Mouse (Mus musculus): ENCODE results near the gene Cd244a.
A peak's percentile ranks its signal among the peaks of the same experiment; 100 is the strongest.

Cd244a gene

DNA sequence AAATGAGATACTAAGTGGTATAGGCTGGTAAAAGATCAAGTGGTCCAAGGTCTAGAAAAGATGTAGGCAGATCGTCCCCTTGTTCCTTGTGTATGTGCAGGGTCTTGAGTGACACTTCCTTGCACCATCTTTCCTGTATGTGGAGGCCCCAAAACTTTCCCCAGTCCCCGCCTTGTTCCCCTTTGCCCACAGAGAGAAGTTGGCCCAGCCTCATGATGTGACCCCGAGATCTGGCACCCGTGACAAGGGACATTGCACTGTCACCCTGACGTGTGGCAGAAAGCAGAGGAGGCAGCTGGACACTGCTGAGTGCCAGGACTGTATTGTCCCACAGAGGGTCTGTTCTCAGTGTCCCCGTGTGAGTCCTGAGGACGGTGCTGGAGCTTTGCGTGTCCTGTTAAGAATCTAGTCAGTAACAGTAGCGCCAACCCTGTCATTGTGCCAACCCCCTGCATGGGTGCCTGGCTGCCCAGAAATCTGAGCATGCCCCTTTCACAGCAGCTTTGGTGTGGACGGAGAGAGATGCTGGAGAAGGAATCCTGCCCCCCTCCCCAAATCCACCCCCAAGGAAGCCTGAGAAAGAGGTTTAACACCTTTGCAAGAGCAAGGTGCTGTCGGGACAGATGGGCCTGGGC, 58.0 kb downstream of the Cd244a start:
- no peaks in the 10 kb centered on the region for H3K27me3 ChIP-seq (ENCODE audit: control insufficient read depth, insufficient read depth, low read length, poor library complexity, severe bottlenecking)
- DNase-seq (ENCODE audit: low read depth, low spot score), result peak; percentile 62

DNA sequence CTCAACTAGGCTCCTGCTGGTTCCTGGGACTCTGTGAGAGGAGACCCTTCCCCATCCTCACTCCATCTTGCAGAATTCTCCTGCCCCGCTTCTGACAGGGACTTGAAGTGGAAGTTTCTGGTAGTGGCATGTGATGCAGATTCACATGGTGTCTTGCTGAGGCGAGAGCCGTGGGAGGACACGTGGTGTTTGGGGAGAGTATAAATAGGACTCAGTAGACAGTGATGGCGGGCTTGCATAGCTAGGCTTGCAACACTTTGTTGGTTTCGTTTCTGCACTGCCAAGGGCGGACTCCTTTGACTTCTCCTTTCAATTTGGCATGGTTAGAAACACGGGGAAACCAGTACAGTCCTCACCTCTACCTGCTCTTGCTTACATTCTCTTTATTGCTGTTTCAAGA, 60.0 kb downstream of the Cd244a start:
- peak; percentile 90 for DNase-seq (ENCODE audit: low read depth, low spot score)
- no peaks in the 10 kb centered on the region for H3K27me3 ChIP-seq (ENCODE audit: control insufficient read depth, insufficient read depth, low read length, poor library complexity, severe bottlenecking)
- H3K36me3 ChIP-seq (ENCODE audit: control insufficient read depth, insufficient read depth, low read length, poor library complexity, severe bottlenecking), result no peaks in the 10 kb centered on the region

More for the DNA sequence above, 58.0 kb downstream of the Cd244a start:
- no peaks in the 10 kb centered on the region for H3K36me3 ChIP-seq (ENCODE audit: control insufficient read depth, insufficient read depth, low read length, poor library complexity, severe bottlenecking)

DNA sequence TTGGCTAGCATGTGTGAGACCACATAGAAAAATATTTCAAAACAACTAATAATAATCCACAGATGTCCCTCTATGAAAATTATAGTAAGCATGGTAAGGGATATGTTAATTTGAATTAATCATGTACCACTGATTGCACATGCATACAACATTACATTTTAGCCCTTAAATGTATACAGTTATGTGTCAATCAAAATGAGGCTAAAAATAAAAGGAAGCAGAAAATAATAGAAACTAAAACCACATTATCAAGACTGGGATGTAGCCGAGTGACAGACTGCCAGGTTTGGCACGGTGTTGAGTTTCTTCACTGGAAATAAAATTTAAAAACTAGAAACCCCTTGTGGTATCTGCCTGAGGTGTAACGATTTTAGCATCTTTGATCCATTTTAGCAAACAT, 60.7 kb downstream of the Cd244a start:
- DNase-seq (ENCODE audit: low read depth, low spot score), result no peak
- Histone ChIP-seq H3K27me3 (ENCODE audit: control insufficient read depth, insufficient read depth, low read length, poor library complexity, severe bottlenecking) (no peaks in the 10 kb centered on the region), H3K36me3 (ENCODE audit: control insufficient read depth, insufficient read depth, low read length, poor library complexity, severe bottlenecking) (no peaks in the 10 kb centered on the region)

DNA sequence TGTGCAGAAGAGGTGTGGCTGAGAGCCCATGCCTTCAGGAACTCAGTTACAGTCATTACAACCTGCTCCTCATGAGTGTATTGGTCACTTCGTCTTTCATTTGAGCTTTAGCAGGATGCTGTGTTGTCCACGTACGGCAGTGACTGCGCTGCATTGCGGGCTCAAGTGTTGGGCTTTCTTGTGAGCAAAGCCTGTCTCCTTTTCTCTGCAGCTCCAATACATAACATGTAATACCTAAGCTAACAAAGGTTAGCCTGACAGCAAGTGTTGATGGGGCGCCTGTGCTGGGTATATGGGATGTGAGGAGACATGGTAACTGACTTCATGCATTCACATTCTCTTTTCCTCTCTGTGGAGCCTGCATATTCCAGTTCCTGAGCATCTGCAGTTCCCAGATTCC, 61.1 kb downstream of the Cd244a start:
- H3K27me3 ChIP-seq (ENCODE audit: control insufficient read depth, insufficient read depth, low read length, poor library complexity, severe bottlenecking), result no peaks in the 10 kb centered on the region
- H3K36me3 ChIP-seq (ENCODE audit: control insufficient read depth, insufficient read depth, low read length, poor library complexity, severe bottlenecking), result no peaks in the 10 kb centered on the region
- no peak for DNase-seq (ENCODE audit: low read depth, low spot score)

DNA sequence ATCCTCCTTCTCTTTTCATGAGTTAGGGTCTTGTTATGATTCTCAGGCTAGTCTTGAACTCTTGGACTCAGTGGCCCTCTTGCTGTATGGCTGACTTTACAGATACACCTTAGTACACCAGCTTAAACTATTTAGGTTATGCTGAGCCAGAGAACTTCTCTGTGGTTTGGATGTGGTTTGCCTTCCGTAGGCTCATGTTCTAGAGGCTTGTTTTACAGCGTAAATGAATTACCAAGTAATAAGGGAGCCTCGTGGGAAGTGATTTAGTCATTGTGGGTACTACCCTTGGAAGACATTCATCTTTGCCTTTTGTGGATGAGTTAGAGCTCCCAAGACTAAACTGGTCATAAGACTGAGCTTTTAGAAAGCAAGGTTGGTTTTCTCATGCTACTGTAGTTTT, 68.8 kb downstream of the Cd244a start:
- no peaks in the 10 kb centered on the region for H3K27me3 ChIP-seq (ENCODE audit: control insufficient read depth, insufficient read depth, low read length, poor library complexity, severe bottlenecking)
- no peak for DNase-seq (ENCODE audit: low read depth, low spot score)
- no peaks in the 10 kb centered on the region for H3K36me3 ChIP-seq (ENCODE audit: control insufficient read depth, insufficient read depth, low read length, poor library complexity, severe bottlenecking)

DNA sequence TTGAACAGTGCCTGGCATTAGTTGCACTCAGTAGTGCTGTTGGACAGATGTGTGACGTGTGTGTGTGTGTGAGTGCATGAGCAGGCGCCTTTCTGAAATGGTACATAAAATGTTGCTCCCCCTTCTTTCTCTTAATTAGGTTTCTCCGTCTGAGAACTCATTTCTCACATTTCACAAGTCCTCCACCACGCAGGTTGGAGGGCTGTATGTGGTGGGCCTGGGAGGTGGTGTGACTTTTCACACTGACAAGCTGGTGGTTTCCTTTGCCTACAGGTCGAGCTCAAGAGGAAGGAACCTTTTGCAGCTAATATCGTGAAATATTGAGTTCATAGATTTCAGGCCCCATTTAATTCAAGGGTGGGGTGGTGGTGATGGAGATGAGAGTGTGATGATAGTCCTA, 70.2 kb downstream of the Cd244a start:
- DNase-seq (ENCODE audit: low read depth, low spot score), result no peak
- H3K36me3 ChIP-seq (ENCODE audit: control insufficient read depth, insufficient read depth, low read length, poor library complexity, severe bottlenecking), result no peaks in the 10 kb centered on the region
- H3K27me3 ChIP-seq (ENCODE audit: control insufficient read depth, insufficient read depth, low read length, poor library complexity, severe bottlenecking), result no peaks in the 10 kb centered on the region

DNA sequence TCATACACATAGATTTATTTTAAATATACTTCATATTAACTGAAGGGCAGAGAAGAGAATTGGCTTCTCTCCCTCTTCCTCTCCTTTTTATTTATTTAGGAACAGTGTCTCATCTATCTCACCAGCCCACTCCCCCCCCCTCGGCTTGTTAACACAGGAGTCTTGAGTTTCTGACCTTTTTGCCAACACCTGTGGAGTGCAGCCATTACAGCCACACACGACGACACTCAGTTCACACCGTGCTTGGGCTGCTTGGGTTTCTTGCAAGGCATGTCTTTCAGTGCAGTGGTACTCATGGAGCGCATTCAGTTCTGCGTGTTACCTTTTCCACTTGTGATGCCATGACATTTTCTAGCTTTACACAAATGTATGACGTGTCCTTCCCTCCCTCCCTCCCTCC, 71.0 kb downstream of the Cd244a start:
- DNase-seq (ENCODE audit: low read depth, low spot score), result no peak
- Histone ChIP-seq H3K27me3 (ENCODE audit: control insufficient read depth, insufficient read depth, low read length, poor library complexity, severe bottlenecking) (no peaks in the 10 kb centered on the region), H3K36me3 (ENCODE audit: control insufficient read depth, insufficient read depth, low read length, poor library complexity, severe bottlenecking) (no peaks in the 10 kb centered on the region)

DNA sequence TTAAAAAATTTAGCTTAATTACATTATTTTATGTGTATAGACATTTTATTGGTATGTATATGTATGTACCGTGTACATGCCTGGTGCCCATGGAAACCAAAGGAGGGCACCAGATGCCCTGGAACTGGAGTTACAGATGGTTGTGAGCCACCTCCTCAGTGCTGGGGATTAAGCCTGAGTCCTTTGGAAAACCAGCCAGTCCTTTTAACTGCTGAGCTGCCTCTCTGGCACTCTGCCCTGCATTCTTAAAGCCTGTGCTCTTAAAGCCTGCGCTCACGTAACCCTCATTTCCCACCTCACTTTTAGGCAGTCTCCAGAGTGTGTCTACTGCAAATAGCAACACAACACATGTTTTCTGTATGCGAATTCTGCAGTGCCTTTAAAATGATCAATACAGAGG, 71.9 kb downstream of the Cd244a start:
- H3K36me3 ChIP-seq (ENCODE audit: control insufficient read depth, insufficient read depth, low read length, poor library complexity, severe bottlenecking), result 0 out of 2 replicates have a peak, but pooled peaks cover 3% of the 10 kb centered on the region
- DNase-seq (ENCODE audit: low read depth, low spot score), result no peak
- H3K27me3 ChIP-seq (ENCODE audit: control insufficient read depth, insufficient read depth, low read length, poor library complexity, severe bottlenecking), result no peaks in the 10 kb centered on the region

DNA sequence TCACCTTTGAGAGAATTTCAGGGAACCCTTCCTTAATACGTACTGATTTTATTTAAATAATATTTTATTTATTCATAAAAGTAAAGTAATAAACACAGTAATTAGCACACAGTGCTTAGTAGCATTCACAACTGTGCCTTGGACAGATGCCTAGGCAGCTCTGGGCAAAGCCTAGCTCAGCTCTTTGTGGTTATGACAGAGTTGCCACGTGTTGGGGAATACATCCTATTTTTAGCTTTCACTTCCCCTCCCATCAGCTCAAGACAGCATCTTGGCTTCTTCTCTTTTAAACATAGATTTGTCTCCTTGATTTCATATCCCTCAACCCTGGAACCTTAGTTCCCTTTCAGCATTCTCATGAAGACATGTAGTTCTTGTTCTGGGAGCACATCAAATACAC, 72.5 kb downstream of the Cd244a start:
- peak; percentile 59 for DNase-seq (ENCODE audit: low read depth, low spot score)

DNA sequence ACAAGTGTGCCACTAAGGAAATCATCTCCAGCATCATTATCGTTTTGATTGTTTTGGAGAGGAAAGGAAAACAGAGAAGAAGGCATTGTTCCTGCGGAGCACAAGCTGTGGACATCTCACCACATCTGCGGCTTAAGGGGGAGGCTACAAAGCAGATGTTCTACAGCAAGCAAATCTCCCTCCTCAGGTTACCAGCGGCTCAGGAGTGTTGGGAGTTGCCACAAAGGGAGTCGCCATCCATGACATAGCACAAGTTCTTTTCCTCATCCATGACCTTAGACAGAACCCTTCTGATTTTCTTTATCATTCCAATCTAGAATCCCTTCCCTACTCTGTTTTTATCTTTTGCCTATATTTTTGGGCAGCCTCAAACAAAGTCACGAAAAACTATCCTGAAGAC, 76.7 kb downstream of the Cd244a start:
- no peaks in the 10 kb centered on the region for H3K27me3 ChIP-seq (ENCODE audit: control insufficient read depth, insufficient read depth, low read length, poor library complexity, severe bottlenecking)
- DNase-seq (ENCODE audit: low read depth, low spot score), result no peak
- H3K36me3 ChIP-seq (ENCODE audit: control insufficient read depth, insufficient read depth, low read length, poor library complexity, severe bottlenecking), result peaks cover 12% of the 10 kb centered on the region

More for the DNA sequence above, 72.5 kb downstream of the Cd244a start:
- Histone ChIP-seq H3K27me3 (ENCODE audit: control insufficient read depth, insufficient read depth, low read length, poor library complexity, severe bottlenecking) (no peaks in the 10 kb centered on the region), H3K36me3 (ENCODE audit: control insufficient read depth, insufficient read depth, low read length, poor library complexity, severe bottlenecking) (0 out of 2 replicates have a peak, but pooled peaks cover 3% of the 10 kb centered on the region)

DNA sequence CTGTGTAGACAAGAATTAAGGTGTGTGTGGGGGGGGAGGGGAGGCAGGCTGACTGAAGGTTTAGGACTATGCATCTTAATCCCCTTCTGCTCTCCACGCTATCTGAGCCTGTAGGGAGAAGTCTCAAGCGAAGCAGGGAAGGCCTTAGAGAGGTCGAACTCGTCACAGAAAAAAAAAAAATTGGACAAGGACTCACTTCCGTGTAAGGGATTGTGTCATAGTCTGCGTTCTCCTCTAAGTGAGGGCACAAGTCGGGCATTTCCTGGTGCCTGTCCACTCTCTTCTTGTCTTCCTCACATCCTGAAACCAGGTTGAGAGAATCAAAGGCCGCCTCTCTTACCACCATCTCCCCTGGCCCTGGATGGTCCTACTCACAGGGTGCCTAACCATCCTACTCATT, 78.1 kb downstream of the Cd244a start:
- Histone ChIP-seq H3K36me3 (ENCODE audit: control insufficient read depth, insufficient read depth, low read length, poor library complexity, severe bottlenecking) (peaks cover 14% of the 10 kb centered on the region), H3K27me3 (ENCODE audit: control insufficient read depth, insufficient read depth, low read length, poor library complexity, severe bottlenecking) (no peaks in the 10 kb centered on the region)
- DNase-seq (ENCODE audit: low read depth, low spot score), result no peak

DNA sequence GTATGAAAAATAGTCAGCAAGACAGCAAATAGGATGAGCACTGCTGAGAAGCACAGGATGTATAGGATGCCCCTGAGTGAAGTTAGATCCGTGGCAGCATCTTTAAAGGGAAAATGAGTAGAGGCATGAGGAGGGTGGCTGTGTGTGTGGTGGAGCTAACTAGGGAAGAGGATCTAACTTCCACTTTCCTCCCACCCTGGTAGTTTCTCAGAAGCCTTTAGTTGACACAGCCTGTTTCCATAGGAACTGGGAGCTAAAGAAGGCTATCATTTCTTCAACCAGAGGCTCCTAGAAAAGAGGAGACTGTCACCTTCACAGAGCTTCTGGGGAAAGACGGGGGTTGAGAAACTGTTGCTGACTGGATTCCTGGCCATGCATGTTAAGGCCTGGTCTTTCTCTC, 79.7 kb downstream of the Cd244a start:
- DNase-seq (ENCODE audit: low read depth, low spot score), result no peak
- Histone ChIP-seq H3K27me3 (ENCODE audit: control insufficient read depth, insufficient read depth, low read length, poor library complexity, severe bottlenecking) (no peaks in the 10 kb centered on the region), H3K36me3 (ENCODE audit: control insufficient read depth, insufficient read depth, low read length, poor library complexity, severe bottlenecking) (peaks cover 14% of the 10 kb centered on the region)

DNA sequence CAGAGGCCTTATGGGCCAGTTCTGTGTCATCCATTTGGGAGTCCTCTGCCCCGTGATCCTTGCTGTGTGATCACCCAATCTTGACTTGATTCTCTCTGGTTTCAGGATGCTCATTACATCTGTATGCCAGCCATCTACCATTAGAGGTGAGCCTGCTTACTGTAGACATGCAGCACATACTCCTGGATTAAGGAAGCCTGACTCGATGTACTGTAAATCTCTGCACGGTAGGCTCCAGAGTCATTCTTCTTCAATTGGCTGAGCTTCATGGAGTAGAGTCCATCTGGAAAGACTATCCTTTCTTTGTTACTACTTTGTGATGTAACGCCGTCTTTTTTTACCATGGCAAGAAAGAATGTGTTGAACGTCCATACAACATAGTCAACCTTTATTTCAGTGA, 81.8 kb downstream of the Cd244a start:
- Histone ChIP-seq H3K27me3 (ENCODE audit: control insufficient read depth, insufficient read depth, low read length, poor library complexity, severe bottlenecking) (no peaks in the 10 kb centered on the region), H3K36me3 (ENCODE audit: control insufficient read depth, insufficient read depth, low read length, poor library complexity, severe bottlenecking) (peaks cover 13% of the 10 kb centered on the region)
- DNase-seq (ENCODE audit: low read depth, low spot score), result no peak

DNA sequence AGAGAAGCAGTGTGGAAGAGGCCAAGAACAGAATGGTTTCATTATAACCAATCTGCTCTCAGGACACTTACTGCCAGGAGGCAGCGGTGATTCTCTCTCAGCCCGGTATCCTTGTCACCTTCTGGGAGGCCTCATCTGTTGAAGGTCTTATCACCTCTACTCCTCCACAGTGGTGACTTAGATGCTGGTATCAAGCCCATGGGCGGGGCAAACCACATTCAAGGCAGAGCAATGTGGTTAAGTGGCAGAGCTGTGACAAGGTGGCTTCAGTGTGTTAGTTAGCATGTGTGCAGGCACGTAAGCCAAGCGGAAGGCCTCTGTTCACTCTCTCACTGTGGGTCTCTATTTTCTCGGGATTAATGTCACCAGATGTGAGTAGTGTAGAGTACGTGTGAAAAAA, 84.6 kb downstream of the Cd244a start:
- DNase-seq (ENCODE audit: low read depth, low spot score), result peak; percentile 33
- peaks cover 11% of the 10 kb centered on the region for H3K36me3 ChIP-seq (ENCODE audit: control insufficient read depth, insufficient read depth, low read length, poor library complexity, severe bottlenecking)

DNA sequence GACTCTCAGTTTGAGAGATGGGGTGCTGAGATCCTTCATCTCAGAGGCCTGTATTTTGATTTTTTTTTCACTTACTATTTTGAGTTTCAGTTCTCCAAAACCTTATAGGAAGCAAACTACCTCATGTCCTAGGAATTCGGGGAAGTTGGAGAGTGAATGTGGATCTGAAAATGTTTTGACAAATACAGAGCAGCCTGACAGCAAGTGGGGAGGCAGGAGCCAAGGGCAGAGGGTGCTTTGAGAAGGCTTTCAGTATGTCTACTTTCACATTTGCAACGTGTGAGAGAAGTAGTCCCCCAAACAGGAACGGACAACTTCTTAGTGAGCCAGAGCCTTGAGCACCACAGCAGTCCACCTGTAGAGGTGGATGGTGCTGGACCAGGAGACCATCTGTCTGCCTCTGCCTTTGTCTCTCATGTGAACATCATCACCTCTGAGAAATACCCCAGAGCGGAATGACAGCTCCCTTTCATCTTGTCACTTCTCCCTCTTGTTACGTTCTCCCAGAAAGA, 87.5 kb downstream of the Cd244a start:
- Histone ChIP-seq H3K27me3 (ENCODE audit: control insufficient read depth, insufficient read depth, low read length, poor library complexity, severe bottlenecking) (no peaks in the 10 kb centered on the region), H3K36me3 (ENCODE audit: control insufficient read depth, insufficient read depth, low read length, poor library complexity, severe bottlenecking) (peaks cover 4% of the 10 kb centered on the region; the same call in 1 of the 2 replicates)
- peak; percentile 51 for DNase-seq (ENCODE audit: low read depth, low spot score)

More for the DNA sequence above, 84.6 kb downstream of the Cd244a start:
- no peaks in the 10 kb centered on the region for H3K27me3 ChIP-seq (ENCODE audit: control insufficient read depth, insufficient read depth, low read length, poor library complexity, severe bottlenecking)

DNA sequence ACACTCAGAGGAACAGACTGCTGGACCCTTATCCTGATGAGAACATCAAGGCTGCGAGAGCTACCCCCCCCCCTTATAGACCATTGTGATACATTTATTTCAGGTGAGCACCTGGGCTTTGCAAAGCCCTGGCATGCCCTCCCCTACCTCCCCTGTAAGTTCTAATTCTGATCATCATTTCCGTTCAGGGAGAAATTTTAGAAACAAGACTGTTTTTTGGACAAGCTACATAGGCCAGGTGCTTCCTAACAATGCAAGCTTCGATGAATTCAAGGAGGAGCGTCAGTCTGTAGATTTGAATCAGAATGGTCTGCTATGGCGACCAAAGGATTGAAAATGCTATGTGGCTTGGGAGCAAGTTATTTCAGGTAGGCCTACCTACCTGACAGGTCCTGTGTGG, 88.7 kb downstream of the Cd244a start:
- Histone ChIP-seq H3K36me3 (ENCODE audit: control insufficient read depth, insufficient read depth, low read length, poor library complexity, severe bottlenecking) (0 out of 2 replicates have a peak, but pooled peaks cover 1% of the 10 kb centered on the region), H3K27me3 (ENCODE audit: control insufficient read depth, insufficient read depth, low read length, poor library complexity, severe bottlenecking) (no peaks in the 10 kb centered on the region)
- DNase-seq (ENCODE audit: low read depth, low spot score), result peak; percentile 66
